Mouse (Mus musculus) heart, adult 2 months (tissue): ENCODE results near the gene Gm17324. TPM values are rescaled to one million over a fixed set of nuclear protein-coding genes. Genes with fewer than 3 reads are reported as not detected.

Source experiments
- DNase-seq, 2 experiments: peaks; one replicate each; pipeline ENCODE4 v3.0.0; 2021
- H3K27ac ChIP-seq: fragments of 200-600 bp; 2 replicates; pipeline ENCODE4 v1.8.1; 2022
- H3K27me3 ChIP-seq: fragments of 200-500 bp; 2 replicates; pipeline ENCODE4 v1.6.1; 2012; ENCODE audit warnings: mild to moderate bottlenecking, low read length, inconsistent platforms, mixed read lengths; ENCODE audit not compliant: control insufficient read depth, insufficient read depth
- H3K36me3 ChIP-seq: fragments of 200-500 bp; 2 replicates; pipeline ENCODE4 v1.6.1; 2012; ENCODE audit warnings: low read length, inconsistent platforms; ENCODE audit not compliant: control insufficient read depth, insufficient read depth
- H3K4me1 ChIP-seq: fragments of 200-500 bp; 2 replicates; pipeline ENCODE4 v1.6.1; 2011; ENCODE audit warnings: low read length; ENCODE audit not compliant: control insufficient read depth, insufficient read depth
- H3K4me3 ChIP-seq: fragments of 200-600 bp; 2 replicates; pipeline ENCODE4 v1.8.1; 2022
- H3K79me2 ChIP-seq: fragments of 200-500 bp; replicated peaks from 2 replicates; pipeline ENCODE4 v1.6.1; 2012; ENCODE audit warnings: mild to moderate bottlenecking, inconsistent platforms, low read length, moderate library complexity, mixed read lengths; ENCODE audit not compliant: control insufficient read depth, insufficient read depth
- H3K9ac ChIP-seq: fragments of 200-500 bp; 2 replicates; pipeline ENCODE4 v1.6.1; 2012; ENCODE audit warnings: low read depth, mild to moderate bottlenecking, control low read depth, inconsistent platforms, low read length, mixed read lengths
- CTCF ChIP-seq: fragments of 200-600 bp; IDR thresholded peaks from 2 replicates; pipeline ENCODE4 v1.8.1; 2022; ENCODE audit warnings: antibody characterized with exemption, mild to moderate bottlenecking, moderate library complexity
- EP300 ChIP-seq: fragments of 200-500 bp; IDR thresholded peaks from 2 replicates; pipeline ENCODE4 v1.6.1; 2011; ENCODE audit warnings: low read depth, low read length, control low read depth; ENCODE audit not compliant: insufficient read depth
- POLR2A ChIP-seq: fragments of 200-500 bp; IDR thresholded peaks from 2 replicates; pipeline ENCODE4 v1.6.1; 2011; ENCODE audit warnings: mild to moderate bottlenecking, low read depth, low read length, control low read depth; ENCODE audit not compliant: insufficient read depth
- WGBS: fragments of 180-500 bp; shearing (Covaris S2); methylation state at CpG from one replicate; pipeline ENCODE4 v1.1.7; 2018; 5-methylcytosine and 5-hydroxymethylcytosine counted together
- intact Hi-C: fragments of 180-260 bp; cut with DNase I; formaldehyde crosslinking; loops from one replicate; pipeline ENCODE4 v1.15.1; 2025
- polyA plus RNA-seq: library from polyadenylated mRNA; depleted of rRNA; stranded (reverse); fragments of >200 nt; gene quantifications from 2 replicates; pipeline ENCODE4 v1.2.3, GENCODE M21; 2012
- total RNA-seq, 2 experiments: library from RNA; stranded (reverse); gene quantifications; 2 replicates each; pipeline ENCODE4 v1.2.3; 2021

Gm17324 gene
- total and polyA plus RNA-seq, 3 experiments = not detected

GRCm38 (mm10) chr9:78474270-78474669, 25.7 kb upstream of the Gm17324 start:
- no peak overlapping the region for H3K27ac ChIP-seq
- intact Hi-C loops = no loop called here
- DNase-seq = no peak
- TF ChIP-seq POLR2A (no peak), EP300 (no peak), CTCF (no peak)
- H3K4me3 ChIP-seq = no peak overlapping the region
- H3K36me3 ChIP-seq = peaks cover 18% of the 10 kb centered on the region
- WGBS = 74% methylated on average over 2 of the region's 2 CpGs
- no peaks in the 10 kb centered on the region for H3K79me2 ChIP-seq
- H3K4me1 ChIP-seq = peaks cover 2% of the 10 kb centered on the region
- H3K27me3 ChIP-seq = no peaks in the 10 kb centered on the region
- no peak overlapping the region for H3K9ac ChIP-seq

- H3K4me1 ChIP-seq = no peaks in the 10 kb centered on the region
- intact Hi-C loops = no loop called here
- no peak for TF ChIP-seq POLR2A
- TF ChIP-seq EP300 = no peak
- no peak for TF ChIP-seq CTCF
- H3K9ac ChIP-seq = no peak overlapping the region
- WGBS = 88% methylated on average over 8 of the region's 8 CpGs
- H3K79me2 ChIP-seq = no peaks in the 10 kb centered on the region
- no peak for DNase-seq
- H3K36me3 ChIP-seq = peaks cover 14% of the 10 kb centered on the region
- H3K4me3 ChIP-seq = no peak overlapping the region
- H3K27ac ChIP-seq = no peak overlapping the region
- no peaks in the 10 kb centered on the region for H3K27me3 ChIP-seq
Measured at GRCm38 (mm10) chr9:78473588-78473987, 25.0 kb upstream of the Gm17324 start.

- no peaks in the 10 kb centered on the region for H3K79me2 ChIP-seq
- WGBS = 91% methylated on average over 3 of the region's 3 CpGs
- DNase-seq = no peak
- intact Hi-C loops = no loop called here
- no peak overlapping the region for H3K27ac ChIP-seq
- H3K36me3 ChIP-seq = no peaks in the 10 kb centered on the region
- TF ChIP-seq EP300 = no peak
- no peak for TF ChIP-seq POLR2A
- TF ChIP-seq CTCF = no peak
- H3K4me3 ChIP-seq = no peak overlapping the region
- H3K27me3 ChIP-seq = no peaks in the 10 kb centered on the region
- no peak overlapping the region for H3K9ac ChIP-seq
- H3K4me1 ChIP-seq = no peaks in the 10 kb centered on the region
Measured at GRCm38 (mm10) chr9:78465725-78466124, 17.1 kb upstream of the Gm17324 start.

GRCm38 (mm10) chr9:78463337-78463736, 14.8 kb upstream of the Gm17324 start:
- DNase-seq = no peak
- H3K4me3 ChIP-seq = no peak overlapping the region
- H3K27ac ChIP-seq = no peak overlapping the region
- TF ChIP-seq POLR2A (no peak), CTCF (no peak), EP300 (no peak)
- no peaks in the 10 kb centered on the region for H3K27me3 ChIP-seq
- WGBS = 82% methylated on average over 4 of the region's 4 CpGs
- no peak overlapping the region for H3K9ac ChIP-seq
- no peaks in the 10 kb centered on the region for H3K4me1 ChIP-seq
- no peaks in the 10 kb centered on the region for H3K36me3 ChIP-seq
- no peaks in the 10 kb centered on the region for H3K79me2 ChIP-seq
- intact Hi-C loops = no loop called here

GRCm38 (mm10) chr9:78457026-78457425, 8.4 kb upstream of the Gm17324 start:
- DNase-seq = no peak
- Histone ChIP-seq H3K27ac (no peak overlapping the region), H3K36me3 (no peaks in the 10 kb centered on the region), H3K79me2 (no peaks in the 10 kb centered on the region), H3K27me3 (no peaks in the 10 kb centered on the region), H3K9ac (no peak overlapping the region), H3K4me3 (no peak overlapping the region), H3K4me1 (no peaks in the 10 kb centered on the region)
- 89% methylated on average over 8 of the region's 8 CpGs for whole genome bisulfite sequencing
- TF ChIP-seq CTCF (no peak), POLR2A (no peak), EP300 (no peak)
- intact Hi-C loops = no loop called here

GRCm38 (mm10) chr9:78451382-78451781, 2.8 kb upstream of the Gm17324 start:
- TF ChIP-seq POLR2A (no peak), CTCF (no peak), EP300 (no peak)
- H3K9ac ChIP-seq = no peak overlapping the region
- peaks cover 3% of the 10 kb centered on the region for H3K36me3 ChIP-seq
- 44% methylated on average over 4 of the region's 4 CpGs for WGBS
- no peaks in the 10 kb centered on the region for H3K79me2 ChIP-seq
- H3K4me3 ChIP-seq = no peak overlapping the region
- H3K27ac ChIP-seq = no peak overlapping the region
- H3K27me3 ChIP-seq = no peaks in the 10 kb centered on the region
- intact Hi-C loops = no loop called here
- peaks cover 3% of the 10 kb centered on the region for H3K4me1 ChIP-seq
- DNase-seq = peak in 1 of 2 experiments; percentile 45
